Mouse (Mus musculus): Measurements from ENCODE around the gene Cyp4f17.
"Not testable (repeated sequence)": the region's sequence is repeated elsewhere in the genome, so short reads cannot be mapped to it uniquely, and the experiment has no call there.

DNA sequence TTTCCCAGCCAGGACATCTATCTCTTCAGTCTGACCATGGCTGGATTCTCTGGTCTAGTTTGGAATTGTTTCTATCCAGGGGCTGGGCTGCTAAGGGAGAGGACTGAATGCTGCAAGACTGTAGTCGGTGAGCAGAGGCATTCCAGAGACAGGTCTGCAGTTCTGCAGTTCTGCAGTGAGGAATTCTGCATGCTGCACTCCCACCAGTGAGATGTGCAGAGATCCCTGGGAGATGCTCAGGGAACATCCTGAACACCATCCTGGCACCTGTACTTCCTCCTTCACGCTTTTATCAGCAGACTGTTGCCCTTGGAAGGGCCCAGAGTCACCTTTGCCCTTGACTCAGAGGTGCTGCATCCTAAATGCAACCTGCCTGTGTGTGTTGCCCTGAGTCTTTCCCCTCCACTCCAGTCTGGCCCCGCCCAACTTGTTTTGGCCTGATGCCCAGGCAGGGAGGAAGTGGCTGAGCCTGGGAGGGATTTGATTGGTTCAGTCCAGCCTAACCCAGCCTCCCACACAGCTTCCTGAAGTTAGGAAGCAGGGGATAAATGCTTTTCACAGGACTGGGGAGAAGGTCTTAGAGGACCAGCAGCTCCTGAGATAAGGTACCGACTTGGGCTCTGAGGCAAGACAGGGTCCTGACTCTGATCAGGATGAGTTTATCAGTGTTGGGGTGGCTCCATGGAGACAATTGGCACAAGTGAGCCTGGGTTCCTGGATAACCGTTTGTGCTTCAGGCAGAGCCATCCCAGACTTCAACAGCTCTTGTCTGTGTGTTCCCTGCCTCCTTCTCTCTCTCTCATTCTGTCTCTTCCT is 30.4 kb downstream of the Cyp4f17 start, which contains the start of gene Cyp4f16:
- not testable (repeated sequence) for TF ChIP-seq CTCF (IDR thresholded peaks at IDR 0.05; ENCODE audit: borderline replicate concordance, extremely low read depth, insufficient read depth, insufficient read length); POLR2A (IDR thresholded peaks at IDR 0.05; ENCODE audit: borderline replicate concordance, extremely low read depth, insufficient read depth, insufficient read length, poor library complexity, severe bottlenecking)

All from brain, embryonic 14.5 days (tissue).